Mouse (Mus musculus) hindbrain, embryonic 12.5 days (tissue): ENCODE measurements at regions not wholly inside any gene's neighbourhood (a gene's known extent, or its start where the extent isn't known, plus 50 kb on each side); places are given as distances from the start of the nearest gene placed in this dataset.

Experiments used
- ATAC-seq: fragments of 200-750 bp; cut with Nextera tagmentation; 2 replicates; pipeline ENCODE4 v1.8.0; 2017; ENCODE audit warnings: moderate TSS enrichment; ENCODE audit not compliant: low FRiP score
- H3K27ac ChIP-seq: fragments of 300-500 bp; sonication (generic); 2 replicates; pipeline ENCODE4 v1.5.1; 2016; ENCODE audit warnings: mild to moderate bottlenecking
- H3K27me3 ChIP-seq: fragments of 300-500 bp; sonication (generic); 2 replicates; pipeline ENCODE4 v1.6.1; 2016; ENCODE audit warnings: mild to moderate bottlenecking
- H3K36me3 ChIP-seq: fragments of 300-500 bp; sonication (generic); 2 replicates; pipeline ENCODE4 v1.6.1; 2016; ENCODE audit warnings: mild to moderate bottlenecking
- H3K4me1 ChIP-seq: fragments of 300-500 bp; sonication (generic); 2 replicates; pipeline ENCODE4 v1.6.1; 2016
- H3K4me2 ChIP-seq: fragments of 300-500 bp; sonication (generic); replicated peaks from 2 replicates; pipeline ENCODE4 v1.6.1; 2016; ENCODE audit warnings: mild to moderate bottlenecking
- H3K4me3 ChIP-seq: fragments of 300-500 bp; sonication (generic); 2 replicates; pipeline ENCODE4 v1.5.1; 2016; ENCODE audit warnings: mild to moderate bottlenecking
- H3K9ac ChIP-seq: fragments of 300-500 bp; sonication (generic); 2 replicates; pipeline ENCODE4 v1.6.1; 2016; ENCODE audit warnings: mild to moderate bottlenecking, moderate library complexity
- H3K9me3 ChIP-seq: fragments of 300-500 bp; sonication (generic); replicated peaks from 2 replicates; pipeline ENCODE4 v1.6.1; 2016; ENCODE audit warnings: mild to moderate bottlenecking
- WGBS: fragments of 180-500 bp; shearing (Covaris S2); methylation state at CpG from one replicate; pipeline ENCODE4 v1.1.7; 2016; 5-methylcytosine and 5-hydroxymethylcytosine counted together

DNA sequence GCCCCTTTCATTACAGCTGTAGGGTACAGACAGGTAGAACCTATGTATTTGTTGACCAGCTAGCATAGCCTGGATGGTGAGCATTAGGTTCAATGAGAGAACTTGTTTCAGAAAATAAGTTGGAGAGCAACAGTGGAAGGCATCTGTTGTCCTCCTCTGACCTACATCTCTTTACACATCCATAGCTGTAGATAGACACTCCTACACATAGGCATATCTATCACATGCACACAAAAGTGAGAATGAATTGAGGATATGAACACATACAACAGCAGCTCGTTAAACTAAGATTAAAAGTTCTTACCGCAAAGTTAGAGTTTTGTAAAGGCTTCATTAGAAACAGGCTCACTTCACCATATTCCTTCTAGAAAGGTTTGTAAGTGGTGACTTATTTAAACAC is 198.1 kb downstream of the Col12a1 start:
- ATAC-seq, result no peak
- no peaks in the 10 kb centered on the region for H3K9me3 ChIP-seq
- H3K27me3 ChIP-seq, result no peaks in the 10 kb centered on the region
- 98% methylated on average over 2 of the region's 2 CpGs for WGBS
- H3K4me2 ChIP-seq, result no peak overlapping the region
- H3K4me3 ChIP-seq, result no peak overlapping the region
- H3K36me3 ChIP-seq, result no peaks in the 10 kb centered on the region
- no peak overlapping the region for H3K9ac ChIP-seq
- H3K4me1 ChIP-seq, result no peaks in the 10 kb centered on the region
- no peak overlapping the region for H3K27ac ChIP-seq

DNA sequence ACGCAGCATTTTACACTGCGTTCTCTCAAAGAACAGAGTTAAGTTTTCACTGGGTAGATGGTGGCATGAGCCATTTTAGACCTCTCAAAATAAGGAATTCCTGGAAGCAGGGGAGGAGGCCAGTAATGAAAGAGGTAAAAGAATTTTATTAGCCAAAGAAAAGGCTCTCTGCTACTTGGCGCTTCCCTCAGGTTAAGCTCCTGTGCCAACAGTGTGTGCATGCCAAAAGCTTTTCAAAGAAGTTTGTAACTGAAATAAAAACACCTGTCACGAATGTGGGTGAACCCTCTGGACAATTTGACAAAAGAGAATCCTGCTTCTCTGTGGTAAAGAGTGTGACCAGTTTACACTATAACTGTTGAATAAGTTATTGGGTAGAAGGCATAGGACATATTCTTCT is 195.6 kb downstream of the Col12a1 start:
- Histone ChIP-seq H3K27me3 (no peaks in the 10 kb centered on the region), H3K27ac (no peak overlapping the region), H3K4me3 (no peak overlapping the region), H3K9ac (no peak overlapping the region), H3K9me3 (no peaks in the 10 kb centered on the region), H3K4me1 (no peaks in the 10 kb centered on the region), H3K36me3 (no peaks in the 10 kb centered on the region), H3K4me2 (no peak overlapping the region)
- 93% methylated on average over 4 of the region's 4 CpGs for whole genome bisulfite sequencing
- ATAC-seq, result no peak

DNA sequence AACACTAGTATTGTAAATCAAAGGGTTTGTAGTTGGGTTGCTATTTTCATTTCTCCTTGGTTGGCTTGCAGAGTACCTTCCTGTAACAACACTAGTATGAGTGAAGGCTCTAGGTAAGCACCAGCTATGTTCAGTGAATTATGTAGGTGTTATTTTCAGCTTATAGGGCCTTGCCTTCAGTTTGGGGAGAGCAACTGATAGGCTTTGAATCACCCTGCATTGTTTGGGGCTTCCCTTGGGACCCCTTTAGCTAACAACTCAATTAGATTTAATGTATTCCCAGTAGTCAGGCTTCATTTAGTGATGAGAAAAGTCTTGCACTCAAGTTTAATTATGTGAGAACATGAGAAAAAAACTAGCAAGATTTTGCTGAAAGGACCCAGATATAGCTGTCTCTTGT is 193.6 kb downstream of the Col12a1 start:
- no peak for ATAC-seq
- Histone ChIP-seq H3K27me3 (no peaks in the 10 kb centered on the region), H3K4me3 (no peak overlapping the region), H3K4me2 (no peak overlapping the region), H3K9ac (no peak overlapping the region), H3K36me3 (no peaks in the 10 kb centered on the region), H3K4me1 (no peaks in the 10 kb centered on the region), H3K27ac (no peak overlapping the region), H3K9me3 (no peaks in the 10 kb centered on the region)

DNA sequence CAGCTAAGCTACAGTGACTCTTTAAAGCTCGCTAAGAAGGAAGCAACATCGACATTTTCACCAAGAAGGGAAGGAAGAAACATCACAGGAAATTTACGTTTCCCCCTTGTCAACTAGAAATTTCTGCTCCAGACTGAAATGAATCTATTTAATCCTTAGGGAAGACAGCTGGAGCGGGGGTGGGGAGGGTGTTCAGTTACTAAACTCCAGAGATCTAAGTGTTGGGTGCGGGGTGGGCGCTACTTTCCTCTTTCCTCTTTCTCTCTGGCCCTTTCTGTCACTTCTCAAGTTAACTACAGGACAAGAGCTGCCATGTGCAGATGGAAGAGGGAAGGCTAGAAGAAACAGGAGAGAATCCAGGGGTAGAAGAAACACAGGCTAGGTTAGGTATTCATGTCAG is 192.2 kb downstream of the Col12a1 start:
- H3K27me3 ChIP-seq, result no peaks in the 10 kb centered on the region
- no peak overlapping the region for H3K4me2 ChIP-seq
- no peaks in the 10 kb centered on the region for H3K4me1 ChIP-seq
- H3K36me3 ChIP-seq, result no peaks in the 10 kb centered on the region
- no peak overlapping the region for H3K9ac ChIP-seq
- no peak for ATAC-seq
- no peak overlapping the region for H3K4me3 ChIP-seq
- H3K9me3 ChIP-seq, result no peaks in the 10 kb centered on the region
- WGBS, result 62% methylated on average over 6 of the region's 6 CpGs
- no peak overlapping the region for H3K27ac ChIP-seq

DNA sequence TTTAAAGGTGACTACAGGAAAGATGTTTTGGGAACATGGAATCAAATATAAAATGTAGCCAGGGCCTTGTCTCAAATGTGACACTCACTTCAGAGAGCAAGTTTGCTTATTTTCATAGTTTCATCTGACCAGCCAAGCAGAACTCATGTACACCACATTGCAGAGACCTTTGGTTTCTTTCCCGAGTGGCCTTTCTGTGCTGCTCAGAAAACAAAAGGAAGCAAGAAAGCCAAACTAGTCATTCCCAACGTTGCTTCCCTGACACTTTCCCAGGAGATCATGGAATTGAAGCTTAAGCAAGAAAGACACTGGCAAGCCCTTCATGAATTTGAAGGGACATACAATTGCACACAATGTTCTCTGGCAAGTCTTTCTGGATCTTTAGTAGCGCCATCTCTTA is 191.3 kb downstream of the Col12a1 start:
- Histone ChIP-seq H3K36me3 (no peaks in the 10 kb centered on the region), H3K9me3 (no peaks in the 10 kb centered on the region), H3K4me2 (no peak overlapping the region), H3K27me3 (no peaks in the 10 kb centered on the region), H3K4me3 (no peak overlapping the region), H3K9ac (no peak overlapping the region), H3K4me1 (no peaks in the 10 kb centered on the region), H3K27ac (no peak overlapping the region)
- WGBS, result 67% methylated on average over 3 of the region's 3 CpGs
- no peak for ATAC-seq
